Mouse (Mus musculus) retina, postnatal 7 days (tissue): ENCODE measurements at regions not wholly inside any gene's neighbourhood (a gene's known extent, or its start where the extent isn't known, plus 50 kb on each side); places are given as distances from the start of the nearest gene placed in this dataset.

Experiments
- DNase-seq: peaks from one replicate; pipeline ENCODE4 v3.0.0-alpha.2; 2012; ENCODE audit warnings: low read depth, low spot score

- no peak for DNase-seq
These were observed 545.2 kb upstream of the Adamts9 start for GRCm38 (mm10) chr6:93488441-93488955.

GRCm38 (mm10) chr6:93478521-93478920 is 535.2 kb upstream of the Adamts9 start:
- no peak for DNase-seq

- no peak for DNase-seq
These were observed 531.7 kb upstream of the Adamts9 start for GRCm38 (mm10) chr6:93474981-93475380.

DNA sequence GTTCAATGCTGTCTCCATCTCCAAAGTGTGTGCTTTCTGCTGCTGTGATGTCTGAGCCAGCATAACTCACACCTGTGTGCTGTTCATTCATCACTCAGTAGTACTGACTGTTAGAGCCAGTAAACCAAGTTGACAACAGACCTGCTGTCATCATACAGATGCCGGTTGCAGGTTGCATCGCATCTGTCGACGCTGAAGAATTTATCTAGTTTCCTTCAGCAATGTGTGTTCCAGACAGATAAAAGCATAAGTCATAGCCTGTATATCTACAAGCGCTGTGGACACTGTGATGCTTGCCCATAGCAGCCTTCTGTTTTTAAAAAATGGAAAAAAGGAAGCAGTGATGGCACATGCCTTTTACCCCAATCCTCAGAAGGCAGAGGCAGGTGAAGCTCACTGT is 524.6 kb upstream of the Adamts9 start:
- no peak for DNase-seq

GRCm38 (mm10) chr6:93462861-93463260 is 519.6 kb upstream of the Adamts9 start:
- no peak for DNase-seq

GRCm38 (mm10) chr6:93461374-93461773 is 518.1 kb upstream of the Adamts9 start:
- DNase-seq, result no peak

GRCm38 (mm10) chr6:93457613-93458012 is 514.3 kb upstream of the Adamts9 start:
- DNase-seq, result no peak

DNA sequence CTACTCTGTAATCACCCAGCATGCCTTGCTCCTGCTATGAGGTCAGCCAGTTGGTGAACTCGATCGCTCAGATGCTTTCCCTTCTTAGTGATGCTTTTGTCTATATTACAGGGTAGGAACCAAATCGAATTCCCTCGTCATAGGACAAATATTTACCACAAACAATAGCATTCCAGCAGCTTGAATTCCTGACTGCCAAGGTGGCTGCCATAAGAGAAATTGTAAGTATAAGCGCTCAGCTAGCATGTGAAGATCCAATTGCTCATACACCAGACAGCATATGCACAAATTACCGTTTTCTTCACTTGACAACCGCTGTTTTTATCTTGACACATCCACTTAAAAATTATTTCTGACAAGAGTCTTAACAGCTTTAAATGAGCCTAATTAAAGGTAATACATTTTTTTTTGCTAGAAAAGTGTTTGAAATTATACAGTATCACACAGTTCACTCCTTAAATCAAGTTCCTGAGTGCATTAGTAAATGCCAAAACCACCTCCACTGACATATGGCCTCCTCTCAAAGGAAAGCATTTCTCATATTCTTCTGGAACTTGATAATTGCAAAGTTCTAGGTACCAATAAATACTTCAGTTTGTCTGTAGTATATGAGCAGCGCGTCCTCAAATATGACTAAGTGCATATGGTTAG is 513.2 kb upstream of the Adamts9 start:
- DNase-seq, result no peak

- DNase-seq, result no peak
These were observed 502.3 kb upstream of the Adamts9 start for GRCm38 (mm10) chr6:93445568-93445967.

GRCm38 (mm10) chr6:93445124-93445523 is 501.8 kb upstream of the Adamts9 start:
- no peak for DNase-seq

GRCm38 (mm10) chr6:93443766-93444557 is 500.7 kb upstream of the Adamts9 start:
- no peak for DNase-seq

DNA sequence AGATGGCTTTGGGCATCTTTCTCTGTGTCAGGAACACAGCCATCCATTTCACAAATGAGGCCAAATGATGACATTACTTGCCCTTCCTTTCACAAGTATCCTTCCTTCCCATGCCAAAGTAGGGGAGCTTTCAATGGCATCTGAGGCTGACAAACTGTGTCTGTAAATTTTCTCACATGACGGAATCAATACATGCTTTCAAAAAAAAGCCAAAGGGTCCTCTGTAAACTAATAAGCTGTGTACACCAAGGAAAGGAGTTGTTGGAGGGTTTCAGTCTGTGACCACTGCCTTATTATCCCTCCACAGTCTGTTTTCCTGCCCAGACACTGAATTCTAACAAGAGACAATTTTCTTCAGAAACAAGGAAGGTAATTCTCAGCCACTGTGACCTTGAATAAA is 490.2 kb upstream of the Adamts9 start:
- DNase-seq, result no peak

GRCm38 (mm10) chr6:93426141-93426540 is 482.8 kb upstream of the Adamts9 start:
- DNase-seq, result no peak

- no peak for DNase-seq
These were observed 479.6 kb upstream of the Adamts9 start for GRCm38 (mm10) chr6:93422906-93423305.

DNA sequence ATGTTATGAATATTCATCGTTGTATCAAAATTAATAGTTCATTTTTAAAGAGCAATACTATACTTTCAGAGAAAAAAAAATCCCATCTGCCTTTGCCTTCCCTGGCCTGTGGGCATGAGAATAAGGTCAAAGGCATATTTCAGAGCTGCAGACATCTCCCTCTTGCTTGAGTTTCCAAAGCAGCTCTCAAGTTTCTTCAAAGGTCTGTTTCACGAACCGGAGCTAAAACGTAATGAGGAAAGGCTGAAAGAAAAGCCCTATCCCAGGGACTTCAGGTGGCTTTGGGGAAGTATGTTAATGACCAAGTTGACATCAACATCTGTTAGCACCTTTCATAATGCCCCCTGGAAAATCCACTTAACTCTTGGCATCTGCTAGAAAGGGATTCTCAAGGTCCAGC is 479.0 kb upstream of the Adamts9 start:
- no peak for DNase-seq

- DNase-seq, result no peak
These were observed 474.3 kb upstream of the Adamts9 start for GRCm38 (mm10) chr6:93417625-93418024.

DNA sequence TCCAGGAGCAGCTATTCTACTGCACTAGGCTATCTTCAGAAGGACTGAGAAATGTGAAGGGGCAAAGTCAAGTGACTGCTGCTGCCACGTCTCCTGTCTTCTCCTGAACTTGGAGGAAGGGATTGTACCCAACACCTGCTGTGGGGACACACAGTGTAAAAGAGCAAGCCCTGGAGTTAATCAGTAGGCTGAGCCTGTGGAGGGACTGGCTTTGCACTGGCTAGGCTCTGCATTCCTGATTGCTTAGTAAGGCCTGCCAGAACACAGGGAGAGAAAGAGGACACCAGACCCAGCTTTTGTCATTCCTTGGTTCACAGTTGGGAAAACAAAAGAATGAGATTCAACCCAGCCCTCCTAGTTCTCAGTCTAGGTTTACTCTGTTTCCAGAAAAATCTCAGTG is 472.7 kb upstream of the Adamts9 start:
- DNase-seq, result no peak

GRCm38 (mm10) chr6:93411077-93411452 is 467.8 kb upstream of the Adamts9 start:
- DNase-seq, result no peak

DNA sequence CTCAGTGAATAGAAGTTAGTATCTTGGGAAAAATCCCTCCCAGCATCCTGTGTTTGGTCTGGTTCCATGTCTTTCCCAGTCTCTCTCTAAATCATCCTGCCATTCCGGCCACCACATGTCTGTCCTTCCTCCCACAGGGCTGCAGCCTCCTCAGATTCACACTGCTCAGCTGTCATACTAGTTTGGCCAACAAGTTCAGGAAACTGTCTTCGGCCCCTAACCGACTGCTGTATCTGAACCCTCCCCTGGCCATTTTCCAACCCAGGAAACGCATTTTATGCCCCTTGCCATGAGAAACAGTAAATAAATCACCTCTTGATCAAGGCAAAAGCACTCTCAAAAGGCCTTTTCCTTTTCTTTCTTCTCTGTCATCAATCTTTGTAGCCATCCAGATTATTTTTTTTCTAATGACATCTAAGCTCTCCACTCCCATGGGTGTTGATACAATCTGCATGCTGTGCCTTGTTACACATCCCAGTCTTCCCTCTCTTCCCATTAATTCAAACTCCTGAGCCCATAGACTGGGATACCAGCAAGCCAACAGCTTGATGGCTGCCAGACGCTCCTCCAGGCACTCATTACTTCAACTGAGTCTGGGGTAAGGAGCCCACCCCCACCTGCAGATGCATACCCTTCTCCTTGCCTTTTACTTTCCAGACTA is 467.3 kb upstream of the Adamts9 start:
- no peak for DNase-seq

DNA sequence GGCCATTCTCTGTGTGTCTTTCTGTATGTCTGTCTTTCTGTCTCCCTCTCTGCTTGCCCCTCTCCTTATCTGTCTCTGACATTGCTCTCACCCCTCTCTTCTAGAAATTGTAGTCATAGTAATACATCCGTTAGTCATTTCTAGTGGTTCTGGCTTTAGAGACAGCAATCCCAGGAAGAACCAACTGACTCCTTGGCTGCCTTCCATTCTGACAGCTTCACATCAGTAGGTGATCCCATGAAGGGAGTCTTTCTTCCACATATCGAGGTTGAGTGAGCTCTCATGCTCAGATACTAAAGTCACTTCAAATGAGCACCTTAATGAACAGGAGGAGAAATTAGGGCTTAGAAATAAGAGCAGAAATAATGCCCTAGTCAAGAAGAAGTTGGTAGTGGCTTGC is 455.3 kb upstream of the Adamts9 start:
- DNase-seq, result no peak

DNA sequence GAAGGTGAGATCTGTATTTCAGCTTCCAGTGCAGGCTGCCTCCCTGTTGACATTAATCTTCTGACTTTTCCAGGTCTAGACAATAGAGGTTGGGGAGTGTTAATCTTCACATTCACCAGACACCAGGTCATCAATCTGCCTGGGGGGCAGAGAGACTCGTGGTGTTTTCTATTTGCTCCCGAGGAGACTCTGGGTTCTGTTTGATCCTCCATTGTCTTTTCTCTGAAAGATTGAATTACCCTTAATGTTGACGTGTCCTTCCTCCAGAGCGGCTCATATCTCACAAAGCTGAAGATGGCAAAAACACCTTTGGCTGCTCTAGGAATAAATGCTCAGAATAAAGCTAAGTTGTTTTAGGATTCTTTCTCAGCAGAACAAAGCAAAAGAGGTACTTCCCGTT is 453.8 kb upstream of the Adamts9 start:
- no peak for DNase-seq

- no peak for DNase-seq
These were observed 452.7 kb upstream of the Adamts9 start for GRCm38 (mm10) chr6:93395952-93396351.

- no peak for DNase-seq
These were observed 452.0 kb upstream of the Adamts9 start for GRCm38 (mm10) chr6:93395296-93395695.
